Mouse (Mus musculus) neural tube, embryonic 14.5 days (tissue): Measurements from ENCODE around the gene Bcat2. TPM values are rescaled to one million over a fixed set of nuclear protein-coding genes. Genes with fewer than 3 reads are reported as not detected.
"Not testable (repeated sequence)": the region's sequence is repeated elsewhere in the genome, so short reads cannot be mapped to it uniquely, and the experiment has no call there.

Source experiments
- ATAC-seq: fragments of 200-750 bp; cut with Nextera tagmentation; 2 replicates; pipeline ENCODE4 v1.8.0; 2017; ENCODE audit warnings: low read depth, mild to moderate bottlenecking, moderate TSS enrichment, moderate library complexity
- H3K27ac ChIP-seq: fragments of 300-500 bp; sonication (generic); 2 replicates; pipeline ENCODE4 v1.5.1; 2014; ENCODE audit warnings: low read depth, mild to moderate bottlenecking, control low read depth, low read length, moderate library complexity, mixed read lengths
- H3K27me3 ChIP-seq: fragments of 300-500 bp; sonication (generic); 2 replicates; pipeline ENCODE4 v1.6.1; 2014; ENCODE audit warnings: low read length; ENCODE audit not compliant: control insufficient read depth, insufficient read depth
- H3K36me3 ChIP-seq: fragments of 300-500 bp; sonication (generic); 2 replicates; pipeline ENCODE4 v1.6.1; 2014; ENCODE audit warnings: low read length, mixed read lengths; ENCODE audit not compliant: control insufficient read depth, insufficient read depth
- H3K4me1 ChIP-seq: fragments of 300-500 bp; sonication (generic); 2 replicates; pipeline ENCODE4 v1.6.1; 2014; ENCODE audit warnings: low read length; ENCODE audit not compliant: control insufficient read depth, insufficient read depth
- H3K4me2 ChIP-seq: fragments of 300-500 bp; sonication (generic); 2 replicates; pipeline ENCODE4 v1.6.1; 2014; ENCODE audit warnings: mild to moderate bottlenecking, low read depth, low read length, control low read depth
- H3K4me3 ChIP-seq: fragments of 300-500 bp; sonication (generic); 2 replicates; pipeline ENCODE4 v1.5.1; 2014; ENCODE audit warnings: low read depth, low read length, control low read depth, mixed read lengths
- H3K9ac ChIP-seq: fragments of 300-500 bp; sonication (generic); replicated peaks from 2 replicates; pipeline ENCODE4 v1.6.1; 2014; ENCODE audit warnings: low read depth, mild to moderate bottlenecking, control low read depth, low read length, mixed read lengths
- H3K9me3 ChIP-seq: fragments of 300-500 bp; sonication (generic); 2 replicates; pipeline ENCODE4 v1.6.1; 2016; ENCODE audit warnings: low read length; ENCODE audit not compliant: control insufficient read depth
- WGBS: fragments of 180-500 bp; shearing (Covaris S2); extraction: QIAGEN DNeasy Blood & Tissue Kit; methylation state at CpG from one replicate; pipeline ENCODE4 v1.1.7; 2014; 5-methylcytosine and 5-hydroxymethylcytosine counted together
- polyA plus RNA-seq: library from polyadenylated mRNA; unstranded; fragments of >200 nt; fragmentation: Nextera tagmentation; extraction: Ambion mirVana; gene quantifications from 2 replicates; pipeline ENCODE4 v1.2.1, GENCODE M21; 2014

The Bcat2 gene
- polyA plus RNA-seq, 1 experiment from 2014 or later = 15.8 TPM

DNA sequence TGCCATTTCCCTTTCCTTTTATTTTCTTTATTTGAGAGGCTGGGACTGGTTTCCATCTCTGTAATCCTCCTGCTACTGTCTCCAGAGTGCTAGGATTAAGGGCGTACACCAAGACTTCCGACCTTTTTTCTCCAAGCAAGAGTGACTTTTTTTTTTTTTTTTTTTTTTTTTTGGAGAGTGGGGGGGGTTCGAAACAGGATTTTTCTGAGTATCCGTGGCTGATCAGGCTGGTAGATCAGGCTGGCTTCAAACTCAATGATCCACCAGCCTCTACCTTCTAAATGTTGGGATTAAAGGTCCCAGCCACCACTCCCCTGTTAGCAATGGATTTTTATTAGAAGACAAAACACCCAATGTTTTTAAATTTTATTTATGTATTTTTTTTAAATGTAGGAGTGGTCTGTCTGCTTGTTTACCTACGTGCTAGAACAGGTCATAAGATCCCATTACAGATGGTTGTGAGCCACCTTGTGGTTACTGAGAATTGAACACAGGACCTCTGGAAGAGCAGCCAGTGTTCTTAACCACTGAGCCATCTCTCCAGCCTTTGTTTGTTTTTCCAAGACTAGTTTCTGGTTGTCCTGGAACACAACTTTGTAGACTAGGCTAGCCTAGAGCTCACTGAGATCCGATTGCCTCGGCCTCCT, 43.4 kb upstream of the Bcat2 start:
- Histone ChIP-seq H3K27me3 (no peaks in the 10 kb centered on the region), H3K4me2 (peak overlapping the region; percentile 88), H3K9me3 (no peaks in the 10 kb centered on the region), H3K27ac (peak overlapping the region; percentile 70), H3K9ac (peak overlapping the region; percentile 33; the same call in 1 of the 2 replicates), H3K36me3 (no peaks in the 10 kb centered on the region), H3K4me3 (peak overlapping the region; percentile 64), H3K4me1 (peaks cover 10% of the 10 kb centered on the region; the same call in 1 of the 2 replicates)
- 28% methylated on average over 7 of the region's 7 CpGs for WGBS
- ATAC-seq = no peak

GRCm38 (mm10) chr7:45527169-45527568, 42.8 kb upstream of the Bcat2 start:
- H3K27ac ChIP-seq, ATAC-seq, H3K9ac ChIP-seq, H3K4me3 ChIP-seq, H3K9me3 ChIP-seq, H3K36me3 ChIP-seq, H3K4me2 ChIP-seq, H3K4me1 ChIP-seq, H3K27me3 ChIP-seq: not testable (repeated sequence)
- 95% methylated on average over 6 of the region's 6 CpGs for WGBS

DNA sequence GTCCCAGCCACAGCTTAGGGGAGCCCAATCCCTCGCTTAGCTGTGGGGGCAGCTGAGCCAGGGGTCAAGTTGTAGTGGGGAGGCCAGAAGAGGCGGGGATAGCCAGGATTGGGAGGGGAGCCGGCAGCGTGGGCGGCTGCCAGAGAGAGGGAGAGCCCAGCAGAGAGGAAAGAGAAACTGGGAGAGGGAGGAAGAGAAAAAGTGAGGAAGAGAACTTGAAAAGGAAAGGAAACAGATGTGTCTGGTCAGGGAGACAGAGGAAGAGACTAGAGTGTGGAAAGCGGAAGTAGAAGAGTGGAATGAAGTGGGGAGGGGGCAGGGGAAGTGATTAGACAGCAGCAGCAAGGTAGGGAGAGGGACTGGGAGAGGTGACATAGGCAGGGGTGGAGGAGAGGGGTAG, 40.5 kb upstream of the Bcat2 start:
- Histone ChIP-seq H3K4me2 (no peak overlapping the region), H3K36me3 (no peaks in the 10 kb centered on the region), H3K4me1 (peaks cover 10% of the 10 kb centered on the region; the same call in 1 of the 2 replicates), H3K27ac (no peak overlapping the region), H3K27me3 (no peaks in the 10 kb centered on the region; the same call in 1 of the 2 replicates), H3K9ac (no peak overlapping the region), H3K9me3 (no peaks in the 10 kb centered on the region), H3K4me3 (no peak overlapping the region)
- no peak for ATAC-seq
- 22% methylated on average over 6 of the region's 6 CpGs for WGBS

DNA sequence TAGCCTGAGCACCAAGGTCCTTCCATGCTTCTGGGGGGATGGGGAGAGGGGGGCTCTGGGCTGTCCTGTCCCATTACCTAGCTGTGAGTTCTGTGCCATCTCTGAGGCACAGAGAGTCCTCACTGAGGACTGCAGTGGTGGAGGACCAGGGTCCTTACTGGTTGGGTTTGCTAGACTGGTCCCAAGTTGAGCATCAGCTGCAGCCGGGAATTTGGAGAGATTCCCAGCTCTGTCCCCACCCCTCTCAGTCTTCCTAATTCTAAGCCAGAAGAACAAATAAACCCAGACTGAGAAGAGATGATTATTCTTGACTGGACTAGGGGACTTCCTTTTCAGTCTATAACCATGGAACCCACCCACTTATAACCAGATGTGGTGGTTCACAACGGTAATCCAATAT, 39.3 kb upstream of the Bcat2 start:
- no peak overlapping the region for H3K4me2 ChIP-seq

DNA sequence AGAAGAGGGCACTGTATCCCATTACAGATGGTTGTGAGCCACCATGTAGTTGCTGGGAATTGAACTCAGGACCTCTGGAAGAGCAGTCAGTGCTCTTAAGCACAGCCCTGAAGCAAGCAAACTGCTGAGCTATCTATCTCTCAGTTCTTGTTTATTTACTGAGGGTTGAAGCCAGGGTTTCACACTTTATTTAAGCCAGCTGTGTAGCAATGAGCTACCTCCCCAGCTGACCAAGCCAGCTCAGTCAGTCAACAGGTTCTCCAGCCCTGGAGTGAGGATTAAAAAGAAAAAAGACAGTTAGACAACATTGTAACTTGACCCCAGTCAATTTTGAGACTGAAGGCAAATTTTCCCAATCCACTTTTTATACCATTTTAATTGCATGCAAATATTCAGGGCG, 34.3 kb upstream of the Bcat2 start:
- WGBS = 74% methylated on average over 1 of the region's 1 CpGs
- H3K27me3 ChIP-seq = no peaks in the 10 kb centered on the region; the same call in 1 of the 2 replicates
- no peak for ATAC-seq
- H3K27ac ChIP-seq = no peak overlapping the region
- H3K9ac ChIP-seq = no peak overlapping the region
- 0 out of 2 replicates have a peak, but pooled peaks cover 4% of the 10 kb centered on the region for H3K4me1 ChIP-seq
- no peak overlapping the region for H3K4me3 ChIP-seq
- H3K4me2 ChIP-seq = no peak overlapping the region
- no peaks in the 10 kb centered on the region for H3K36me3 ChIP-seq
- no peaks in the 10 kb centered on the region for H3K9me3 ChIP-seq

More for the DNA sequence above, 39.3 kb upstream of the Bcat2 start:
- 70% methylated on average over 2 of the region's 2 CpGs for WGBS
- H3K36me3 ChIP-seq = no peaks in the 10 kb centered on the region
- H3K9ac ChIP-seq = no peak overlapping the region
- H3K4me1 ChIP-seq = peaks cover under 1% of the 10 kb centered on the region; the same call in 1 of the 2 replicates
- H3K9me3 ChIP-seq = no peaks in the 10 kb centered on the region
- ATAC-seq = no peak; the same call in 1 of the 2 replicates
- no peaks in the 10 kb centered on the region; the same call in 1 of the 2 replicates for H3K27me3 ChIP-seq
- no peak overlapping the region for H3K4me3 ChIP-seq
- H3K27ac ChIP-seq = no peak overlapping the region

DNA sequence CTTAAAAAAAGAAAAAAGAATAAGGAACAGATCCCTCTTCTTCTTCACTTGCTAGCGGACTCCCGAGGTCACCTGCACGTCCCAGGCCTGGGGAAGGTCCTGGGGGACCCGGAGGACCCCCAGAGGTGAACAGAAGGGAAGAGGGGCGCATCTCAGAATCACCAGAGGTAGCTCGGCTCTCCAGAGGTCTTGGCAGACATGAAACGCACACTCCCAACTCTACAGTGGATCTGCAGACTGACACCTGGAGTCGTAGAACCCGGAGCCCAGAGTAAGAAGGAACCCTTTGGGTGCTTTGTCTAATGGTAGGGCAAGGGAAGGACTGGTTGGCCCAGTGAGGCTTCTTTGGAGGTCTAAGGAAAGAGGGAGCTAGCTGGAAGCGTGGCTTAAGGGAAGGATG, 32.4 kb upstream of the Bcat2 start:
- Histone ChIP-seq H3K27ac (no peak overlapping the region), H3K36me3 (no peaks in the 10 kb centered on the region), H3K9me3 (no peaks in the 10 kb centered on the region), H3K9ac (peak overlapping the region; percentile 46), H3K4me3 (peak overlapping the region; percentile 45), H3K4me2 (peak overlapping the region; percentile 58), H3K4me1 (0 out of 2 replicates have a peak, but pooled peaks cover 4% of the 10 kb centered on the region), H3K27me3 (no peaks in the 10 kb centered on the region)
- WGBS = 84% methylated on average over 10 of the region's 10 CpGs
- ATAC-seq = no peak; the same call in 1 of the 2 replicates

DNA sequence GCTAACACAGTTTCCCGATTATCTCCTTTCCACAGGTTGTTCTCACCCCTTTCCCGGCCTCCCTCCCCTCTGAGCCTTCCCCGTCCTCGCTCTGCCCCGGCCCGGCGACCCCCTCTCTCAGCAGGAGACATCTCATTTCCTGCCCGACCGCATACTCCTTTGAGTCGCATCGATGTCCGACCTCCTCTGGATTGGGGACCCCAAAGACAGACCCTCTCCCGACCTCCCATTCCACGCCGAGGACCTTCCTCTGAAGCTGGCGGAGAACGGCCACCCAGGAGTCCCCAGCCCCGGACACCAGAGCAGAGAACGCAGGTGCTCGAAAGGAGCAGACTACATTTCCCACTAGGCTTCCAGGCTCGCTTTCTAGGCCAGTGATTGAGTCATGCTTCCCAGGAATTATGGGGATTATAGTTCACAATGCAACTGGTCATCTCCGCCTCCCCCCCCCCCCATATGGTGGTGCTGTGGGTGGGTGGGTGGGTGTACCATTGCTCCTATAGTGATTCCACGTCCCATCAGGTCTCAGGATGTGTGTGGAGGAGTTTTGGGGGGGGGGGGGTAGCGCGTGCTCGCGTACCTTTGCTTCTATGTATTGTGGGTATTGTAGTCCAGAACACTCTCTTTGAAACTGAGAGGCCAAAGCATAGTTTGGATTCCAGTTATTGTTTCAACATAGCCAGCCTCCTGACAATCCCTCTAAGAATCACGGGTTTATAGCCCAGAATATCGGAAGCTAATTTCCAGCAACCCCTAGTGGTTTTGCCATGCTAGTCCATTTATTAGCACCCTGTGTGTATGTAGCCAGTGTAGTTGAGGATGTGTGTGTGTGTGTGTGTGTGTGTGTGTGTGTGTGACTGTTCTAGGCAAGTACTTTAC, 31.6 kb upstream of the Bcat2 start:
- no peaks in the 10 kb centered on the region for H3K27me3 ChIP-seq
- WGBS = 4% methylated on average over 29 of the region's 29 CpGs
- peak; percentile 89 for ATAC-seq
- H3K4me3 ChIP-seq = peak overlapping the region; percentile 45
- no peaks in the 10 kb centered on the region for H3K9me3 ChIP-seq
- 0 out of 2 replicates have a peak, but pooled peaks cover 4% of the 10 kb centered on the region for H3K4me1 ChIP-seq
- peak overlapping the region; percentile 46 for H3K9ac ChIP-seq
- no peak overlapping the region for H3K27ac ChIP-seq
- peak overlapping the region; percentile 58 for H3K4me2 ChIP-seq
- H3K36me3 ChIP-seq = no peaks in the 10 kb centered on the region

- ATAC-seq = no peak
Observed at GRCm38 (mm10) chr7:45539095-45539494, 30.9 kb upstream of the Bcat2 start.

DNA sequence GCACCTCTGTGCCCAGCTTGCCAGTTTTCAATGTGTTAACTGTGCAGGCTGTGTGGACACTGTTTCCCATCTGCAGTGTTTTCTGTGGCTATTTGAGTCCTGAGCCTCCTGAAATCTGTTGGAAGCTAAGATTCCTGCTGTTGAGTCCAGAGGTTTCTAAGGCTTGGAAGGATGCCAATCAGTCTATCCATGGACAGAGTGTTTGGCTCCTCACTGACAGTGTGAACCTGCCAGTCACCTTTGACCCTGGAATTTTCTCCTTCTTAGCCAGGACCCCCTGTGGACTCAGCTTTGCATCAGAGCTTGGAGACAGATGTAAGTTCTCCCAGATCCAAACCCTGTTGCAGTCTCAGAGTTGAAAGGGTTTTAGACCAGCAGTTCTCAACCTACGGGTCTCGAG, 29.7 kb upstream of the Bcat2 start:
- WGBS = 79% methylated on average over 2 of the region's 2 CpGs
- no peaks in the 10 kb centered on the region for H3K27me3 ChIP-seq

More at GRCm38 (mm10) chr7:45539095-45539494, 30.9 kb upstream of the Bcat2 start:
- WGBS = 73% methylated on average over 3 of the region's 3 CpGs
- H3K9ac ChIP-seq = no peak overlapping the region
- no peak overlapping the region for H3K4me2 ChIP-seq
- no peaks in the 10 kb centered on the region for H3K36me3 ChIP-seq
- no peak overlapping the region for H3K4me3 ChIP-seq
- H3K27ac ChIP-seq = no peak overlapping the region
- no peaks in the 10 kb centered on the region for H3K27me3 ChIP-seq
- H3K4me1 ChIP-seq = 0 out of 2 replicates have a peak, but pooled peaks cover 4% of the 10 kb centered on the region
- H3K9me3 ChIP-seq = no peaks in the 10 kb centered on the region

More for the DNA sequence above, 29.7 kb upstream of the Bcat2 start:
- H3K4me1 ChIP-seq = 0 out of 2 replicates have a peak, but pooled peaks cover 4% of the 10 kb centered on the region
- no peak overlapping the region for H3K4me2 ChIP-seq
- H3K9ac ChIP-seq = no peak overlapping the region
- no peaks in the 10 kb centered on the region for H3K9me3 ChIP-seq
- H3K27ac ChIP-seq = no peak overlapping the region
- ATAC-seq = no peak
- H3K4me3 ChIP-seq = no peak overlapping the region
- no peaks in the 10 kb centered on the region for H3K36me3 ChIP-seq
